Mouse (Mus musculus): ENCODE results near the gene Heatr6. TPM values are rescaled to one million over a fixed set of nuclear protein-coding genes. Genes with fewer than 3 reads are reported as not detected.

Heatr6 gene
- 10 to 100 TPM; 20.8 to 23.0 TPM for total RNA-seq (2023)

GRCm38 (mm10) chr11:83753581-83754181 lies at the start of gene Heatr6:
Gene Heatr6, plus strand, starts transcription at chr11:83753696.

GRCm38 (mm10) chr11:83703705-83704104 lies 49.8 kb upstream of the Heatr6 start, which contains the start of gene Wfdc17:
Gene Wfdc17, plus strand, starts transcription at chr11:83703991.

DNA sequence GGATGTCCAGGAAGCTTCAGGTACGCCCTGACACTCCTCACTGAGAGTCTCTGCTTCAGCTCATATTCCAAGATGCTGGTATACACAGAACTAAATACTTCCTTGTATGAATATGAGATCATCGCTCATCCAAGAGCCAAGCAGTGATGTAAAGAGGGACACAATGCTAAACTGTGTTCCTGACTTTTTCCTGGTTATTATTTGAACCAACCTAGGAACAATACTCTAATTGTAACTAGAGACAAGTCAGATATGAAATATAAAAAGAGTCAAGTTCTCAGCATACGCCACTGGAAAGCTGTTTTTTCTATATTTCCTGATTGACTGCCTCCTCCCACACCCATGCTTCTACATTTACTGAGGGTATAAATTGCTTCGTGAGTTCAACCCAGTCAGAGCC lies 44.8 kb upstream of the Heatr6 start, which contains the start of gene Wfdc18:
Wfdc18 (plus strand) TSS at position 301 of the 400 bp plus-strand sequence.

DNA sequence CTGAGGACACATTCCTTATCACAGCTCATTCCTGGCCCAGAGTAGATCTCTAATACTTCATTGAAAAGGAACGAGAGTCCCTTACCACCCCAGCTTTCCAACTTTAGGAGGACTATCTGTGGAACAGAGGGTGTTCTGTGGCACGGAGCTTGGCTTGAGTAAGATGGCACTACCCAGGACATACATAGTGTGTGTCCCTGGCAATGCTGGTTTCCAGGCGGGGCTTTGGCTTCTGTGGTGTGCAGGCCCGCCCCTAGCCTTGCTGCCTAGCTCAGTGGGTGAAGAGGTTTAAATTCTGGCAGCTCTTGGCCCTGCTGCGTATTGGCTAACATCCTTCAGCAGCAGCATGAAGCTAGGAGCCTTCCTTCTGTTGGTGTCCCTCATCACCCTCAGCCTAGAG lies 6.8 kb upstream of the Heatr6 start, which contains the start of gene Wfdc21:
Wfdc21 (plus strand) TSS at position 260 of the 400 bp plus-strand sequence.

Other genes starting within 250 kb of the Heatr6 start
- gene Heatr9, start 231.5 kb upstream of the Heatr6 start, total RNA-seq (2023): not detected
- 10 to 100 TPM; 24.6 to 29.4 TPM for gene Ccl5, start 223.2 kb upstream of the Heatr6 start, total RNA-seq (2023)
- gene Ccl9, start 175.1 kb upstream of the Heatr6 start, total RNA-seq (2023): 100 to 1,000 TPM; 325 to 345 TPM
- gene Ccl6, start 160.6 kb upstream of the Heatr6 start, total RNA-seq (2023): 100 to 1,000 TPM; 669 to 836 TPM
- not detected for gene Rpl9-ps1, start 108.1 kb upstream of the Heatr6 start, total RNA-seq (2023)
- gene Ccl3, start 104.3 kb upstream of the Heatr6 start, total RNA-seq (2023): 100 to 1,000 TPM; 186 to 201 TPM
- 10 to 100 TPM; 23.7 to 26.8 TPM for gene Ccl4, start 91.1 kb upstream of the Heatr6 start, total RNA-seq (2023)
- 100 to 1,000 TPM in 1 of 2 experiments, 10 to 100 TPM in 1; 80.2 to 115 TPM for gene Wfdc17, start 49.7 kb upstream of the Heatr6 start, total RNA-seq (2023)
- 1 to 10 TPM; 1.5 to 3.1 TPM for gene Wfdc18, start 44.7 kb upstream of the Heatr6 start, total RNA-seq (2023)
- not detected for gene Wfdc21, start 6.8 kb upstream of the Heatr6 start, total RNA-seq (2023)
- not detected for gene Hnf1b, start 96.4 kb downstream of the Heatr6 start, total RNA-seq (2023)
- 10 to 100 TPM; 25.6 to 28.6 TPM for gene Ddx52, start 188.4 kb downstream of the Heatr6 start, total RNA-seq (2023)
- gene Synrg, start 210.7 kb downstream of the Heatr6 start, total RNA-seq (2023): 10 to 100 TPM; 56.0 to 61.6 TPM